Mouse (Mus musculus): ENCODE data around the gene Col5a1. TPM values are rescaled to one million over a fixed set of nuclear protein-coding genes. Genes with fewer than 3 reads are reported as not detected.

Gene Col5a1
- polyA plus RNA-seq, 1 experiment: 172 TPM

DNA sequence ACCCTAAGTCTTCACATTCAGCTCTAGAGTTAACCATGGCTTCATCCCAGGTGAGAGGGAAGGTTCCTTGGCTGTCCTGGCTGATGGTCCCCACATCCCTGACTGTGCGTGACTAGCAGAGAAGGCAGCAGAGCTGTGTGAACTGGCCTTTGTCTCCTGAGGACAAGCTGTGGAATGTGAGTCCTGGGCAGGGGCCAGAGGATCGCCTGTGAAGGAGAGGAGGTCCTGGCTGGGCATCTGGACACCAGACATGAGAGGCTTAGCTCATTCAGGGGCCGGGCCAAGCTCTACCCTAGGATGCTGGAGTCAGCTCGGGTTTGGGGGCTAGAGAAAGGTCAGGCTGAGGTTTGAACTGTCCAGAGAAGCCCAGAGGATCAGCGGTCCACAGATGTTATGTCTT is 39.2 kb upstream of the Col5a1 start:
- H3K79me2 ChIP-seq (ENCODE audit: control insufficient read depth, insufficient read depth): no peaks in the 10 kb centered on the region
- H3ac ChIP-seq (ENCODE audit: control insufficient read depth, insufficient read length): no peak overlapping the region
- no peaks in the 10 kb centered on the region for H3K27me3 ChIP-seq (ENCODE audit: control insufficient read depth, insufficient read depth, insufficient read length)
- H3K4me3 ChIP-seq: no peak overlapping the region
- TF ChIP-seq USF1 (IDR thresholded peaks at IDR 0.05; ENCODE audit: low read depth) (no peak), POLR2A (IDR thresholded peaks at IDR 0.05; ENCODE audit: insufficient read length, low read depth) (peak; percentile 19)
- peak overlapping the region; percentile 22 for H3K4me2 ChIP-seq (ENCODE audit: low read depth)
- H3K36me3 ChIP-seq (ENCODE audit: control insufficient read depth, insufficient read depth): no peaks in the 10 kb centered on the region

DNA sequence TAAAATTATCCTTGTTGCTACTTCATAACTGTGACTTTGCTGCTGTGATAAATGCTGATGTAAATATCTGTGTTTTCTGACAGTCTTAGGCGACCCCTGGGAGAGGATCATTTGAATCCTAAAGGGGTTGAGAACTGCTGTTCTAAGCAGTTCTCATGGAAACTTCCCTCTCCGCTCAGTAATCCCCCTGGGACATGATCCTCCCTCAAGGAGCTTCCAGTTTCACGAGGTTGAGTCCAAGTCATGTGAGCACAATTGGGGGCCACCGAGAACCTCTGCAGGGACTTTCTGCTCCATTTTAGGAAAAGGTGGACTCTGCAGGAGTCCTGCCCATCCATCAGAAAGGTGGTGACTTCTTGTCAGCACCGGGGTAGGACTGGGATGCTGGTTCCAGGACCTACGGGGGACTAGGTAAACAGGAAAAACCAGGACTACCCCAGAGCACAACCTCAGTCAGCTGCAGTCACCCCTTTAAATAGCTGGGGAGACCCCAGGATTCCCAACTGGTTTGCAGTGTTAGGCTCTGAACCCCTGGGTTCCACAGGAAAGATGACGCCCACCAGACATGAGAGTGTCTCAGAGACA is 38.3 kb upstream of the Col5a1 start:
- Histone ChIP-seq H3K27me3 (ENCODE audit: control insufficient read depth, insufficient read depth, insufficient read length) (no peaks in the 10 kb centered on the region), H3K4me2 (ENCODE audit: low read depth) (no peak overlapping the region), H3ac (ENCODE audit: control insufficient read depth, insufficient read length) (no peak overlapping the region), H3K4me3 (no peak overlapping the region), H3K36me3 (ENCODE audit: control insufficient read depth, insufficient read depth) (no peaks in the 10 kb centered on the region), H3K79me2 (ENCODE audit: control insufficient read depth, insufficient read depth) (no peaks in the 10 kb centered on the region)
- no peak for TF ChIP-seq TCF12 (IDR thresholded peaks at IDR 0.05; ENCODE audit: insufficient read depth, poor library complexity, severe bottlenecking)
- TF ChIP-seq USF1 (IDR thresholded peaks at IDR 0.05; ENCODE audit: low read depth): no peak
- TF ChIP-seq POLR2AphosphoS2 (IDR thresholded peaks at IDR 0.05; ENCODE audit: insufficient read length, low read depth): no peak
- TF ChIP-seq POLR2A (IDR thresholded peaks at IDR 0.05; ENCODE audit: insufficient read length, low read depth): no peak
- no peak for TF ChIP-seq TCF3 (IDR thresholded peaks at IDR 0.05; ENCODE audit: insufficient read length, low read depth)
- no peak for TF ChIP-seq SRF (IDR thresholded peaks at IDR 0.05; ENCODE audit: control insufficient read depth, insufficient read length, low read depth)
- no peak for TF ChIP-seq REST (IDR thresholded peaks at IDR 0.05; ENCODE audit: insufficient read depth, insufficient read length)
- TF ChIP-seq MAX (IDR thresholded peaks at IDR 0.05; ENCODE audit: low read depth): no peak
- TF ChIP-seq MYOG (IDR thresholded peaks at IDR 0.05; ENCODE audit: control insufficient read depth in 1 of 3, insufficient read depth in 1 of 3, insufficient read length in 2 of 3, low read depth in 2 of 3): no peak
- no peak for TF ChIP-seq E2F4 (IDR thresholded peaks at IDR 0.05; ENCODE audit: insufficient read depth)
- TF ChIP-seq MYOD1 (IDR thresholded peaks at IDR 0.05; ENCODE audit: control insufficient read depth in 1 of 3, insufficient read length in 2 of 3, low read depth in 2 of 3): no peak
- TF ChIP-seq CEBPB (IDR thresholded peaks at IDR 0.05; ENCODE audit: insufficient read depth, poor library complexity, severe bottlenecking): no peak

GRCm38 (mm10) chr2:27848466-27848865 is 37.8 kb upstream of the Col5a1 start:
- H3K4me2 ChIP-seq (ENCODE audit: low read depth): no peak overlapping the region
- no peaks in the 10 kb centered on the region for H3K36me3 ChIP-seq (ENCODE audit: control insufficient read depth, insufficient read depth)
- no peak for TF ChIP-seq POLR2A (IDR thresholded peaks at IDR 0.05; ENCODE audit: insufficient read length, low read depth)
- H3K79me2 ChIP-seq (ENCODE audit: control insufficient read depth, insufficient read depth): no peaks in the 10 kb centered on the region
- no peaks in the 10 kb centered on the region for H3K27me3 ChIP-seq (ENCODE audit: control insufficient read depth, insufficient read depth, insufficient read length)
- no peak overlapping the region for H3ac ChIP-seq (ENCODE audit: control insufficient read depth, insufficient read length)
- H3K4me3 ChIP-seq: no peak overlapping the region

DNA sequence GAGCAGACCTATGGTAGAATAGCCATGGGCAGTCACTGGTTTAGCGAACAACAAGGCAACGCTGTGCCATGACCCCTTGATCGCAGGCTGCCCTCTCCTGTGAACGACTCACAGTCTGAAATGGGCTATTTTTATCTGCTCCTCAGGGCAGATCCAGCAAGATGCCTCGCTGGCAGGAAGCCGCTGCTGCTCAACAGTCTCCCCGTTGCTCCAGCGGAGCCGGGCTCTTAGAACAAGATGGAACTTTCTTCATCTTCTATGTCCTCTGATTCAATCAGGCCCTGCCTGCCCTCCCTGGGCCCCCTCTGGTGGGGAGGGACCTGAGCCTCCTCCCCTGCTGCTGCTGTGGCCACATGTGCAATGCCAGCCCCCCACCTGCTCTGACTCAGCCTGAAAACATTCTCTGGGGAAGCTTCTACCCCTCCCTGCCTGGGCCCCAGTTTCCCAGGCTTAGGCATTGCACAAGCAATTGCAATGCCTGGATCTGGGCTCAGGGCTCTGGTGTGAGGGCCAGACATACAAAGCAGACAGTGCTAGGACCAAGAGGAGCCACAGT is 27.8 kb upstream of the Col5a1 start:
- H3K4me3 ChIP-seq: no peak overlapping the region
- peak overlapping the region; percentile 70 for H3K4me2 ChIP-seq (ENCODE audit: low read depth)
- TF ChIP-seq POLR2A (IDR thresholded peaks at IDR 0.05; ENCODE audit: insufficient read length, low read depth) (no peak), E2F4 (IDR thresholded peaks at IDR 0.05; ENCODE audit: insufficient read depth) (no peak), REST (IDR thresholded peaks at IDR 0.05; ENCODE audit: insufficient read depth, insufficient read length) (no peak), MAX (IDR thresholded peaks at IDR 0.05; ENCODE audit: low read depth) (no peak), MYOG (IDR thresholded peaks at IDR 0.05; ENCODE audit: control insufficient read depth in 1 of 3, insufficient read depth in 1 of 3, insufficient read length in 2 of 3, low read depth in 2 of 3) (peak in 1 of 3 experiments; percentile 48), TCF12 (IDR thresholded peaks at IDR 0.05; ENCODE audit: insufficient read depth, poor library complexity, severe bottlenecking) (peak; percentile 41), TCF3 (IDR thresholded peaks at IDR 0.05; ENCODE audit: insufficient read length, low read depth) (no peak), MYOD1 (IDR thresholded peaks at IDR 0.05; ENCODE audit: control insufficient read depth in 1 of 3, insufficient read length in 2 of 3, low read depth in 2 of 3) (peak in 2 of 3 experiments; percentile 65 to 68), SRF (IDR thresholded peaks at IDR 0.05; ENCODE audit: control insufficient read depth, insufficient read length, low read depth) (no peak), CEBPB (IDR thresholded peaks at IDR 0.05; ENCODE audit: insufficient read depth, poor library complexity, severe bottlenecking) (peak; percentile 98)
- no peak overlapping the region for H3ac ChIP-seq (ENCODE audit: control insufficient read depth, insufficient read length)
- no peaks in the 10 kb centered on the region for H3K36me3 ChIP-seq (ENCODE audit: control insufficient read depth, insufficient read depth)
- H3K27me3 ChIP-seq (ENCODE audit: control insufficient read depth, insufficient read depth, insufficient read length): no peaks in the 10 kb centered on the region
- H3K79me2 ChIP-seq (ENCODE audit: control insufficient read depth, insufficient read depth): no peaks in the 10 kb centered on the region

DNA sequence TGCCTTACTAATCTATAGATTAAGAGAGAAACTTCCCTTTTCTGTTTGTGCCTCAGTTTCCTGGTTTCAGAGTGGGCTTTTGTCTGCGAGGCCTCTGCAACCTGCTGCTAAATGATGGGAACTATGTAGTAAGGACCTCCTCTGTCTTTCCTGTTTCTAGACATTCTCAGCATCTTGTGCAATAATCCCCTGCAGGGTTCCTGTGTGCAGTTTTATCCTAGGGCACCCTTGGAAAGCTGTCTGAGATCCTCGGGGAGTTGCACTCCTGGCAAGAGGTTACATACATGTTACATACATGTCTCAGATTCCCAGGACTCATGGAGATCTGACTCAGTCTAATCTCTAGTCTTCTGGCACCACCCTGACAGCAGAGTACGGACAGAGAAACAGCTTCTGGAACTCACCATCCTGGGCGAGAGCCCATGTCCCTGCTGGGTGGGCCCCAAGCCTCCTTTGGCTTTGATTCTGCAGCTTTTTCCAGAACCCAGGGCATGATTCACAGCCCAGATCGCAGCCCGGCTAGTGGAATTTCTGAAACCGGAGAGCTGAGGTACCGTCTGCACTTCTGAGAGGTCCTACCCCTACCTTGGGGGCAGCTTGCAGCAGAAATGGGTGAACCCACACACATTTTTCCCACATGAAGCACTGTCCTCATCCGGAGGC is 24.5 kb upstream of the Col5a1 start:
- Histone ChIP-seq H3K79me2 (ENCODE audit: control insufficient read depth, insufficient read depth) (no peaks in the 10 kb centered on the region), H3K36me3 (ENCODE audit: control insufficient read depth, insufficient read depth) (no peaks in the 10 kb centered on the region), H3K4me3 (no peak overlapping the region), H3K27me3 (ENCODE audit: control insufficient read depth, insufficient read depth, insufficient read length) (no peaks in the 10 kb centered on the region), H3ac (ENCODE audit: control insufficient read depth, insufficient read length) (no peak overlapping the region), H3K4me2 (ENCODE audit: low read depth) (peak overlapping the region; percentile 27)
- TF ChIP-seq MYOG (IDR thresholded peaks at IDR 0.05; ENCODE audit: control insufficient read depth in 1 of 3, insufficient read depth in 1 of 3, insufficient read length in 2 of 3, low read depth in 2 of 3) (no peak), CEBPB (IDR thresholded peaks at IDR 0.05; ENCODE audit: insufficient read depth, poor library complexity, severe bottlenecking) (peak; percentile 65), POLR2AphosphoS2 (IDR thresholded peaks at IDR 0.05; ENCODE audit: insufficient read length, low read depth) (no peak), SRF (IDR thresholded peaks at IDR 0.05; ENCODE audit: control insufficient read depth, insufficient read length, low read depth) (no peak)

All from myocyte (in vitro differentiated cells).